Mouse (Mus musculus): Measurements from ENCODE around the gene Hoxa2.

Hoxa2 gene

GRCm38 (mm10) chr6:52202362-52203120 is 37.9 kb upstream of the Hoxa2 start:
- DNase-seq (ENCODE audit: low spot score), result no peak

- no peak for DNase-seq (ENCODE audit: low spot score)
Observed at GRCm38 (mm10) chr6:52201269-52201668, 36.6 kb upstream of the Hoxa2 start.

- DNase-seq (ENCODE audit: low spot score), result no peak
Observed at GRCm38 (mm10) chr6:52200751-52201250, 36.2 kb upstream of the Hoxa2 start.

- DNase-seq (ENCODE audit: low spot score), result no peak
Observed at GRCm38 (mm10) chr6:52200073-52200750, 35.6 kb upstream of the Hoxa2 start.

- DNase-seq (ENCODE audit: low spot score), result peak; percentile 37
Observed at GRCm38 (mm10) chr6:52197271-52197670, 32.6 kb upstream of the Hoxa2 start.

GRCm38 (mm10) chr6:52196811-52197210 is 32.2 kb upstream of the Hoxa2 start:
- no peak for DNase-seq (ENCODE audit: low spot score)

GRCm38 (mm10) chr6:52194690-52195089 is 30.1 kb upstream of the Hoxa2 start:
- DNase-seq (ENCODE audit: low spot score), result no peak

GRCm38 (mm10) chr6:52191860-52192550 is 27.4 kb upstream of the Hoxa2 start:
- DNase-seq (ENCODE audit: low spot score), result peak; percentile 70

- DNase-seq (ENCODE audit: low spot score), result no peak
Observed at GRCm38 (mm10) chr6:52190906-52191810, 26.5 kb upstream of the Hoxa2 start, which contains the start of gene Hoxa4. Gene Hoxa4, minus strand, starts transcription at chr6:52191753.

- DNase-seq (ENCODE audit: low spot score), result no peak
Observed at GRCm38 (mm10) chr6:52190410-52190809, 25.8 kb upstream of the Hoxa2 start.

- DNase-seq (ENCODE audit: low spot score), result no peak
Observed at GRCm38 (mm10) chr6:52189909-52190308, 25.3 kb upstream of the Hoxa2 start.

GRCm38 (mm10) chr6:52189172-52189591 is 24.6 kb upstream of the Hoxa2 start:
- no peak for DNase-seq (ENCODE audit: low spot score)

GRCm38 (mm10) chr6:52186500-52186899 is 21.9 kb upstream of the Hoxa2 start:
- no peak for DNase-seq (ENCODE audit: low spot score)

- DNase-seq (ENCODE audit: low spot score), result no peak
Observed at GRCm38 (mm10) chr6:52185834-52186233, 21.2 kb upstream of the Hoxa2 start.

GRCm38 (mm10) chr6:52185222-52185621 is 20.6 kb upstream of the Hoxa2 start:
- no peak for DNase-seq (ENCODE audit: low spot score)

- DNase-seq (ENCODE audit: low spot score), result no peak
Observed at GRCm38 (mm10) chr6:52184668-52185067, 20.0 kb upstream of the Hoxa2 start.

- no peak for DNase-seq (ENCODE audit: low spot score)
Observed at GRCm38 (mm10) chr6:52183311-52184080, 18.9 kb upstream of the Hoxa2 start.

GRCm38 (mm10) chr6:52182793-52183192 is 18.2 kb upstream of the Hoxa2 start:
- no peak for DNase-seq (ENCODE audit: low spot score)

- DNase-seq (ENCODE audit: low spot score), result no peak
Observed at GRCm38 (mm10) chr6:52182030-52182429, 17.4 kb upstream of the Hoxa2 start.

- DNase-seq (ENCODE audit: low spot score), result no peak
Observed at GRCm38 (mm10) chr6:52180726-52181125, 16.1 kb upstream of the Hoxa2 start.

- no peak for DNase-seq (ENCODE audit: low spot score)
Observed at GRCm38 (mm10) chr6:52180213-52180710, 15.6 kb upstream of the Hoxa2 start.

Data from MN1 (cell line).